Mouse (Mus musculus): Measurements from ENCODE around the gene Olfr106-ps. TPM values are rescaled to one million over a fixed set of nuclear protein-coding genes. Genes with fewer than 3 reads are reported as not detected.

Gene Olfr106-ps
- not detected in 2 replicates for total RNA-seq (2021)
- long read RNA-seq: 0 reads

DNA sequence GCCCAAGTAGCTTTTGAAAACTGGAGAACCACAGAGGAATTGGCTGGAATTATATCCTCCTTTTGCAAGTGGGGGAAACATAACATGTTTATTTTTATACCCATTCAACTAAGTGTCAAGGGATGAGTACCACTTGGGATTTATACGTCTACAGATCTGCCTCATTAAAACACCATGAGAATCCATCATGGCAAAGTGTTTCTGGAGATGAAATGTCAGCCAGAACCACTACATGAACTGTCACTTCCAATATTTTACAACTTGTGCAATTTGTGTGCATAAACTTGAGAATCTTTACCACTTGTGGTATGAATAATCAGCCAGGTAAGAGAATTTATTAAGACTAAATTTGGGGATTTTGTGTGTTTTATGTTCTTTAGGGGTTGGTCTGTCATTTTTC is at the start of gene Olfr106-ps:
Olfr106-ps (plus strand) TSS at position 301 of the 400 bp plus-strand sequence.
- DNase-seq: no peak

GRCm38 (mm10) chr17:37359282-37359681 is 30.9 kb upstream of the Olfr106-ps start, which contains the start of gene Olfr104-ps:
Gene Olfr104-ps, plus strand, starts transcription at chr17:37359582.
- DNase-seq: no peak

DNA sequence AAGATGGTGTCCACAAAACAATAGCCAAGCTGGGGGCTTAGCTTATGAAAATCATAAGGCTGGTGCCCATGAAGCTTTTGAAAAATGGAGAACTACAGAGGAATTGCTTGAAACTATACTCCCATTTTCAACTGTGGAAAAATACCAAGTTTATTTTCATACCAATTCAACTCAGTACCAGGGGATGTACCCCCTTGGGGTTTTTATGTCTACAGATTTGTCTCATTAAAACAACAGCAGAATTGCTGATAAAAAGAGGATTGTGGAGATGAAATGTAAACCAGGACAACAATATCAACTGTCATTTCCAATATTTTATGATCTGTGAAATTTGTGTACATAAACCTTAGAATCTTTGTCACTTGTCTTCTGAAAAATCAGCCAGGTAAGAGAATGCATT is 11.5 kb upstream of the Olfr106-ps start, which contains the start of gene Olfr105-ps:
Olfr105-ps (plus strand) TSS at position 301 of the 400 bp plus-strand sequence.
- no peak for DNase-seq

- DNase-seq: no peak
Measured at GRCm38 (mm10) chr17:37398926-37399325, 8.7 kb downstream of the Olfr106-ps start, which contains the start of gene Olfr107. Gene Olfr107, plus strand, starts transcription at chr17:37399226.

DNA sequence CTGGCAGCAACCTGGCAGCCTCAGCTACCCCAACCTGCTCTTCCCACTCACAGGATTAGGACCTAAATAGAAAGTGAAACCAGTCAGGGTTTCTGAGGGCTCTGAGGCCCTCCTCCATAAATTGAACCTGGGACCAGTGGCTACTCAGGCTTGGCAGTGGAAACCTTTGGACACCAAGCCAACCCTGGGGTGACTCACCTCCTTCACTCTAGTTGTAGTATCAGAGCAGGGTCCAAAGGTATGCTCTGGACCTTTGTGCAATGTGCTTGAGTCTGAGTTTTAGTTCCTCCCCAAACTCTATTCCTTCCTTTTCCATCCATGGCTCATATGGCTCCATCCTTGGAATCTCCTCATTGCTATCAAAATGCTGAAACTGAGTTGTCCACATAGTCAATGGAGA is 23.2 kb downstream of the Olfr106-ps start:
- DNase-seq: no peak

GRCm38 (mm10) chr17:37445180-37445579 is 55.0 kb downstream of the Olfr106-ps start, which contains the start of gene Olfr108:
Gene Olfr108, plus strand, starts transcription at chr17:37445480.
- no peak for DNase-seq

Other genes with a start within 250 kb of the Olfr106-ps start
- not detected in 2 replicates for gene Olfr93, start 228.9 kb upstream of the Olfr106-ps start, total RNA-seq (2021)
- not detected in 2 replicates for gene Ubd, start 196.5 kb upstream of the Olfr106-ps start, total RNA-seq (2021)
- not detected in 2 replicates for gene Olfr94, start 189.4 kb upstream of the Olfr106-ps start, total RNA-seq (2021)
- gene Olfr95, start 177.3 kb upstream of the Olfr106-ps start, total RNA-seq (2021): not detected in 2 replicates
- gene Olfr96, start 170.2 kb upstream of the Olfr106-ps start, total RNA-seq (2021): not detected in 2 replicates
- gene Olfr97, start 153.1 kb upstream of the Olfr106-ps start, total RNA-seq (2021): not detected in 2 replicates
- not detected in 2 replicates for gene Olfr98, start 126.6 kb upstream of the Olfr106-ps start, total RNA-seq (2021)
- 2.6 and 5.4 TPM in 2 replicates for gene H2-M3, start 120.2 kb upstream of the Olfr106-ps start, total RNA-seq (2021)
- gene Olfr99, start 106.9 kb upstream of the Olfr106-ps start, total RNA-seq (2021): not detected in 2 replicates
- gene Olfr101, start 86.1 kb upstream of the Olfr106-ps start, total RNA-seq (2021): not detected in 2 replicates
- gene Olfr102, start 73.3 kb upstream of the Olfr106-ps start, total RNA-seq (2021): not detected in 2 replicates
- not detected in 2 replicates for gene Olfr103, start 50.7 kb upstream of the Olfr106-ps start, total RNA-seq (2021)
- not detected in 2 replicates for gene Olfr104-ps, start 30.8 kb upstream of the Olfr106-ps start, total RNA-seq (2021)
- not detected in 2 replicates for gene Olfr105-ps, start 11.4 kb upstream of the Olfr106-ps start, total RNA-seq (2021)
- not detected in 2 replicates for gene Olfr107, start 8.8 kb downstream of the Olfr106-ps start, total RNA-seq (2021)
- gene Olfr108, start 55.1 kb downstream of the Olfr106-ps start, total RNA-seq (2021): not detected in 2 replicates
- gene Olfr109, start 68.5 kb downstream of the Olfr106-ps start, total RNA-seq (2021): not detected in 2 replicates
- gene H2-M2, start 93.2 kb downstream of the Olfr106-ps start, total RNA-seq (2021): not detected in 2 replicates
- gene Olfr110, start 102.1 kb downstream of the Olfr106-ps start, total RNA-seq (2021): not detected in 2 replicates
- 0.39 TPM in 1 of 2 replicates, not detected in the other for gene Olfr111, start 117.6 kb downstream of the Olfr106-ps start, total RNA-seq (2021)
- not detected in 2 replicates for gene Olfr112, start 179.1 kb downstream of the Olfr106-ps start, total RNA-seq (2021)
- gene Olfr113, start 187.3 kb downstream of the Olfr106-ps start, total RNA-seq (2021): not detected in 2 replicates
- gene Olfr114, start 202.3 kb downstream of the Olfr106-ps start, total RNA-seq (2021): not detected in 2 replicates
- not detected in 2 replicates for gene Olfr115, start 236.7 kb downstream of the Olfr106-ps start, total RNA-seq (2021)
- gene Olfr116, start 236.8 kb downstream of the Olfr106-ps start, total RNA-seq (2021): not detected in 2 replicates

Measured in adrenal gland, postnatal 25 days (tissue).